Mouse (Mus musculus) left cerebral cortex, adult 6 months (tissue): ENCODE results near the gene Gm4881. TPM values are rescaled to one million over a fixed set of nuclear protein-coding genes. Genes with fewer than 3 reads are reported as not detected.

Source experiments
- long read RNA-seq, 2 experiments: library from polyadenylated mRNA; unstranded; transcript quantifications; one replicate each; pipeline ENCODE4 v2.0.0; 2019 to 2020
- polyA plus RNA-seq: library from polyadenylated mRNA; unstranded; fragments of <200 nt; fragmentation: Nextera tagmentation; gene quantifications from 2 replicates; pipeline ENCODE4 v1.2.3, GENCODE M21; 2021

Gene Gm4881
- not detected in 2 replicates for polyA plus RNA-seq
- long read RNA-seq, experiment 1, result 0 reads
- long read RNA-seq, experiment 2, result 0 reads

DNA sequence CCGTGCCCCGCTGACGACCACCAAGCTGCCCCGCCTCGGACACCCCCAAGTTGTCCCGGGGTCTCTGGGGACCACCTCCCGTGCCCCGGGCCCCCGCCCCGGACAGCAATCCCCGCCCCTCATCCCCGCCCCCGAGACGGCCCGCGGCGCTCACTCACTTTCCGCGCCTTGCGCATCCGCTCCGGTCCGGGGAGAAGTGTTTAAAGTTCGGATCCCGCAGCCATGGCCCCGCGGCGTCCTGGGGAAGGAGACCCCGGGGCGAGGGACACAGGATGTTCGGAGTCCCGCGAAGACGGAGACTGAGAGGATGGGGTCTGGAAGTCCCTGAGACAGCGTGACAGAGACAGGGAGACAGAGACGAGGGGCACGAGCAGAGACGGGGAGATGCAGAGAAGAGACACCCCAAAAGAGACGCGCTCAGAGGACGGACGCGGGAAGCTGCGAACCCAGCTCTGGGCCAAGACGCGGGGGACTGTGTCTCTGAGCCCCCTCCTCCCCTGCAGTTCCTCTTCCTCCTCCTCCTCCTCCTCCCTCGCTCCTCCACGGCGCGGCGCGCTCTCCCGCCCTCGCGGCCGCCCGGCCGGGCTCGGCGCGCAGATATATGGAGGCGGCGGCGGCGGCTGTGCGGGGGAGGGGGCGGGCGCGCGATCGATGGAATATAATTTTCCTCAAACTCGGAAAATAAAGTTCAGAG lies at the start of gene Gm4881:
Gm4881 (minus strand) TSS at position 238 of the 694 bp plus-strand sequence.

DNA sequence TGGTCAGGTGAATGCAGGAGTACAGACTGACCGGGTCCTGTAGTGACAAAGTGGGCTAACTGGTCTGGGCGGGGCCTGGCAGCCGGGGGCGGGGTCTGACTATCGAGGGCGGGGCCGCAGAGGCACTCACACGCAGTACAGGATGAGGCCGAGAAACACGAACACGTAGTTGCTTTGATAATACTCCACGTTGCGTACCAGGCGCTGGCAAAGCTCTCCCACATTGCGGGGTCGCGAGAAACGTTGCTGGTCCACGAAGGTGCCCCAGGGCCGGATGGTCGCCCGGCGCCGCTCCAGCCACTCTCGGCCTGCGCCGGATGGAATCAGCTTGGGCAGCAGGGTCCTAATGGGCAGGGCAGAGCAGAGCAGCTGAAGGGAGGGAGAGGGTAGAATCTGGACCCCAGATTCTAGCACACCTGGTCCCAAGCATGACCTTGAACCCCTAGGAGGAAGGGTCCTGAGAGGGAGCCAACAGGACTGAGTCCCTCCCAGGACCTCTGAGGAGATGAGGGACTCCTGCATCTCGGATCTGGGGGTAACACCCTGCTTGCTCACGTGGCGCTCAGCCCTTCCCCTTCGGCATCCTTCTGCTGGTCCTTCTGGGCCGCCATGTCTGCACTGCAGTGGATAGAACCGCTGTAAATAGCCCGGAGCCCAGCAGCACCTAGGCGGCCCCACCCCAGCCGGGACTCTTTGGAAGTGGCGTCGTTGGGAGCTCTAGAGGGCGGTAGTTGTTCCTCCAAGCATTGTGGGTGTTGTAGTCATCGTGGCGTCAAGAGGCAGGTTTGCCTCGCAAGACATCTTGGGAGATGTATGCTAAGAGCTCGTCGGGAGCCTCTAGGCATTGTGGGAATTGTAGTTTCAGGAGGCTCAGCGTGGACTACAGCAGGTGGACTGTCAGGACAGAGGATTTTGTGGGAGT lies 27.9 kb upstream of the Gm4881 start, which contains the start of gene Rabac1:
Rabac1 (minus strand) TSS at position 783 of the 922 bp plus-strand sequence.

DNA sequence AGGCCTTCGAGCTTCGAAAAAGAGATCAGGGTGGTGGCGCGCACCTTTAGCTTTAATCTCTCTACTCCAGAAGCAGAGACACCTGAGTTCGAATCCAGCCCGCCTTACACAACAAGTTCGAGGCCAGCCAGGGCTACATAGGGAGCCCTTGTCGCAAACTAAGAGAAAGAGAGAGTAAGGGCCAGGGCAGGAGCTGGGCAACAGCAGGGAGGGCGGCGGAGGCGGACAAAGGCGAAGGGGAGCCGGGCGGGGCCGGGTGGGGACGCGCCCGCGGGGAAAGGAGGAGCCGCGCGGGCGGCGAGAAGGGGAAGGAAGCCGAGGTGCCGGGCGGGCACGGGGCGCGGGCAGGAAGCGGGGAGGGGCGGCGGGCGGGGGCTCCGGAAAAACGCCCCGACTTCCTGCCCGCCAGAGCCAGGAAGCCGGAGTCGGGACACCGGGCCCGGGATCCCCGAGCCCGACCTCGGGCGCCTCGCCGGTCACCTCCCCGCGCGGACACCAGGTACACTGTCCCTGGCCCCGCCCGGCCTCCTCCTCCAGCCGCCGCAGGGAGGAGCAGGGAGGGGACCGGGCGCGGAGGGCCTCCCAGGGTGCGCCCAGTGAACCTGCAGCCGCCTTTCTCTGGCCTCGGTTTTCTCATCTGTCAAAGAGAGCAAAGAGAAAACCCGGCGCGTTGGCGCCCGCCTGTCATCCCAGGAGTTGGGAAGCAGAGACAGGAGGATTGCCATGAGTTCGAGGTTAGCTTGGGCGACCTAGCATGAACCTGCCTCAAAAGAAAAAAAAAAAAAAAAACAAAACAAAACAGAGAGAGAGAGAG lies 41.5 kb downstream of the Gm4881 start, which contains the start of gene Arhgef1:
Arhgef1 (plus strand) TSS at position 283 of the 814 bp plus-strand sequence.

DNA sequence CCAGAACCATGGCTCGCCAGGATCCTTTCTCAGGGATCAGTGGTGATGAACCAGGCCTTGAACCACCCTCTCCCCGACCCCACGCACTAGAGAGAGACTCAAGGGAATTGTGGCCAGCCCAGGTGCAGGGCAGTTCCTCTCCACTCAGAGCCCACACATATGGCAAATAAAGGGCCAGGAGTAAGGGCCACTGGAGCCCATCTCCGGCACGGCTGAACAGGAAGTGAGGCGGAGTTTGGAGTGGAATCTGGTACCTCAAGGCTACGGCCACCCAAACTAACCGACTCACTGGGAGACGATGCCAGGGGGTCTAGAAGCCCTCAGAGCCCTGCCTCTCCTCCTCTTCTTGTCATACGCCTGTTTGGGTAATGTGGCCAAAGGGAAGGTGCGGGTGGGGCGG lies 47.1 kb downstream of the Gm4881 start, which contains the start of gene Cd79a:
Cd79a (plus strand) TSS at position 158 of the 400 bp plus-strand sequence.

DNA sequence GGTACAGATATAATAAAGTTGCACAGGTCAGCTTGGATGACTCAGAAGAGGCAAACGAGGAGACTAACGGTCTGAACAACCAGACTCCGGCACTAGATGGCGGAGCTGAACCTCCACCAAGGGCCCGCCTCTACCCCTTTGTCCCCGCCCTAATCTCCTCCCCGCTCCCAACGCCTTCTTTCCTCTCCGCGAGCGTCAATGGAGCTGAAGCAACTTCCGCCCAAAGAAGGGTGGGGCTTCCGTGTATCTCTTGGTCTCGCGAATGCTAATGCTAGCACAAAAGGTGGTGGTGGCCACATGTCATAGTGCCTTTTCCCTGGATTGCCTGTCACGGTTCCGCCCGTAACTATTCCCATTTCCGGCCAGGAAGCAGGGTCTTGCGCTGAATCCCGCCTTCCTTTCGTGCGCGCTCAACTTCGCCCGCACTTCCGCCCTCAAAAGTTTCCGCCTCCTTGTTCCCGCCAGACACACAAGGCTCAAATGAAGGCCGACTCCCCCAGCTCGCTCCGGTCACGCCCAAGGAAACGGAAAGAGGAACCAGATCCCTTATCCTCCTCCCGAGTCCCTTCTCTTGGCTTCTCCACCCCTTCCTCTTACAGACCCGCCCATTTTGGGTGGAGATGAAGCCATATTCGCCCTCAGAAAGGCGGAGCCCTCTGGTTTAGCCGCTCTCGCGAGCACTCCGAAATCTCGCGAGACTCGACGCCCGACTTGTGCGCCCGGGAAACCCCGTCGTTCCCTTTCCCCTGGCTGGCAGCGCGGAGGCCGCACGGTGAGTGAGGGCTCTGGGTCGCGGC lies 60.2 kb downstream of the Gm4881 start, which contains the start of gene Rps19:
Rps19 (plus strand) TSS at position 476 of the 797 bp plus-strand sequence.

Other genes with a start within 250 kb of the Gm4881 start
- not detected in 2 replicates for gene BC049730, start 235.3 kb downstream of the Gm4881 start, polyA plus RNA-seq
- gene Gm4763, start 217.6 kb downstream of the Gm4881 start, polyA plus RNA-seq, result not detected in 2 replicates
- not detected in 2 replicates for gene Cd177, start 184.2 kb downstream of the Gm4881 start, polyA plus RNA-seq
- 0.28 TPM in 1 of 2 replicates, not detected in the other for gene Ceacam10, start 167.3 kb downstream of the Gm4881 start, polyA plus RNA-seq
- gene Gm9844, start 82.3 kb downstream of the Gm4881 start, polyA plus RNA-seq, result 4.5 and 8.1 TPM in 2 replicates
- gene Lypd4, start 74.6 kb downstream of the Gm4881 start, polyA plus RNA-seq, result not detected in 2 replicates
- gene Dmrtc2, start 74.4 kb downstream of the Gm4881 start, polyA plus RNA-seq, result not detected in 2 replicates
- gene Rps19, start 60.1 kb downstream of the Gm4881 start, polyA plus RNA-seq, result 2,479 and 2,713 TPM in 2 replicates
- gene Cd79a, start 47.1 kb downstream of the Gm4881 start, polyA plus RNA-seq, result 0.27 and 0.60 TPM in 2 replicates
- gene Arhgef1, start 41.6 kb downstream of the Gm4881 start, polyA plus RNA-seq, result 4.7 and 7.9 TPM in 2 replicates
- 531 and 581 TPM in 2 replicates for gene Rabac1, start 28.3 kb upstream of the Gm4881 start, polyA plus RNA-seq
- gene Atp1a3, start 61.5 kb upstream of the Gm4881 start, polyA plus RNA-seq, result 803 and 1,080 TPM in 2 replicates
- 6.1 and 29.3 TPM in 2 replicates for gene Grik5, start 127.9 kb upstream of the Gm4881 start, polyA plus RNA-seq
- gene Zfp574, start 128.1 kb upstream of the Gm4881 start, polyA plus RNA-seq, result 24.1 and 27.1 TPM in 2 replicates
- 1.2 and 2.3 TPM in 2 replicates for gene Pou2f2, start 235.2 kb upstream of the Gm4881 start, polyA plus RNA-seq